Mouse (Mus musculus) left cerebral cortex, adult 8-10 months (tissue): ENCODE results near the gene Sf1. TPM values are rescaled to one million over a fixed set of nuclear protein-coding genes. Genes with fewer than 3 reads are reported as not detected.

Experiments
- DNase-seq, 2 experiments: peaks; one replicate each; pipeline ENCODE4 v3.0.0; 2022; ENCODE audit warnings: low spot score in 2 of 2
- total RNA-seq, 4 experiments: library from RNA; stranded (reverse); gene quantifications; 2 replicates each; pipeline ENCODE4 v1.2.4; 2022

Gene Sf1
- total RNA-seq, 4 experiments from 2014 or later, result 164 to 203 (median 187) TPM

DNA sequence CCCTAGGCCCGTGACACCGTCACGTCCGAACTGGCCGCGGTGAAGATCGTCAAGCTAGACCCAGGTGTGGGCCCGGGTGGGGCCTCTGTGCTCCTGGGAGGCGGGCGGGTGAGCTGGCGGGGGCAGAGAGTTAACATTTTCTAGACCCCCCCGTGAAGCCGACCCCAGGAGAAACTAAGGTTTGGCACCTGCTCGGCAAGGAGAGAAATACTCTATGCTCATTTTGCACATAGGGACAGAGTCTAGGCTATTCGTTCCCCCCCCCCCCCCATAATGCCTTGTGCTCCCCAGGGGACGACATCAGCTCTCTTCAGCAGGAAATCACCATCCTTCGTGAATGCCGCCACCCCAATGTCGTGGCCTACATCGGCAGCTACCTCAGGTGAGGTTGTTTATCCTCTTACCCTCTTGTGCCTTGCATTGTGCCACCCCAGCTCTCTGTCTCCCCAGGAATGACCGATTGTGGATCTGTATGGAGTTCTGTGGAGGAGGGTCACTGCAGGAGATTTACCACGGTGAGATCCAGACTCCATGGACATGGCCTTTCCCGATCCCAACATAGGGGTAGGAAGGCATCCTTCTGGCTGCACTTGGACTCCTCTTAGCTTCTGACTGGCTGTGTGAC, 21.9 kb upstream of the Sf1 start:
- no peak for DNase-seq

DNA sequence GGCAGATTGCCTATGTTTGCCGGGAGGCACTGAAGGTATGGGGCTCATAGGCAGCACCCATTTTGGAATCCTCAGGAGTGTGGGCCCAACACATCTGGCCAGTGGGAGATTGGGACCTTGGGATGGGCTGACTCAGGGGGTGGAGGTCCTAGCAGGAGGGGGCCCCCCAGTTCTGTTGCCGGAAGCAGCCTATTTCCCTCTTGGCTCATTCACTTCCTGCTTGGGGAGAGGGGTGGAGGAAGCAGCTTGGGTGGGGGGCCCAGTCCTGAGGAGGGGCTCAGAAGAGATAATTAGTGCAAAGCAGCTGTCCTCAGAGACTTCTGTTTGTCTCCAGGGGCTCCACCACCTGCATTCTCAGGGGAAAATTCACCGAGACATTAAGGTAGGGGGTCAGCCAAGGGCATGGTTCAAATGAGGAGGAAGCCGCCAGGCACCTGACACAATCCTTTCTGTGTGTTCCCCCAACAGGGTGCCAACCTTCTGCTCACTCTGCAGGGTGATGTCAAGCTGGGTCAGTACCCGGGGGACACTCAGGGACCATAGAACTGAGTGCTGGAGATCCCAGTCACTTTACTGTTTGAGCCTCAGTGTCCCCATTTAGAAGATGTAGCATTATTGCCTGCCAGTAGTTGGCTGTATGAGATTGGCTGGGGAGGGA, 21.1 kb upstream of the Sf1 start:
- no peak for DNase-seq

DNA sequence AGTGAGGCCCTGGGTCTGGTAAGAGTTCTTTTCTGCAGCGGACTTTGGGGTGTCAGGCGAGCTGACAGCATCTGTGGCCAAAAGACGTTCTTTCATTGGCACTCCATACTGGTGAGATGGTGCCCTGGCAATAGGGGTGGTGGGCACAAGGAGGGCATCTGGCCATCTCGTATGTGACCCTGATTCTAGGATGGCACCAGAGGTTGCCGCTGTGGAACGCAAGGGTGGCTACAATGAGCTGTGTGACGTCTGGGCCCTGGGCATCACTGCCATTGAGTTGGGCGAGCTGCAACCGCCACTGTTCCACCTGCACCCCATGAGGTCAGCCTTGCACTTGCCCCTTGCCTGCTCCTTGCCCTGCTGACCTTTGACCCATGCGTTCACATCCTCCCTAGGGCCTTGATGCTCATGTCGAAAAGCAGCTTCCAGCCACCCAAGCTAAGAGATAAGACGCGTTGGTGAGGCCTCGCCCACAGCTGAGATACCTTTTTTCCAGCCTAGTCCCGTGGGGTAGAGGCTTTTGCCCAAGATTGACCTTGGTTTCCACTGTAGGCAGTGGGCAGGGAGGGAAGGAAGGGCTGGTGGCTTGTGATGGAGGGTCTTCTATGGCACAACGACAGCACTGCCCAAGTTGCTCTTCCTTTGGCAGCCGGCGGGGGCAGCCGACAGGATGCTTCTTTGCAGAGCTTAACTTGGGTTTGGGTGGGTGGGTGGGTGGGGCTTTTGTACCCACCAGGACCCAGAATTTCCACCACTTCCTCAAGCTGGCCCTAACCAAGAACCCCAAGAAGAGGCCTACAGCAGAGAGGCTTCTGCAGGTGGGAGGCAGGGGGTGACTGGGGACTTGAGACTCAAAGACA, 20.2 kb upstream of the Sf1 start:
- DNase-seq, result no peak

DNA sequence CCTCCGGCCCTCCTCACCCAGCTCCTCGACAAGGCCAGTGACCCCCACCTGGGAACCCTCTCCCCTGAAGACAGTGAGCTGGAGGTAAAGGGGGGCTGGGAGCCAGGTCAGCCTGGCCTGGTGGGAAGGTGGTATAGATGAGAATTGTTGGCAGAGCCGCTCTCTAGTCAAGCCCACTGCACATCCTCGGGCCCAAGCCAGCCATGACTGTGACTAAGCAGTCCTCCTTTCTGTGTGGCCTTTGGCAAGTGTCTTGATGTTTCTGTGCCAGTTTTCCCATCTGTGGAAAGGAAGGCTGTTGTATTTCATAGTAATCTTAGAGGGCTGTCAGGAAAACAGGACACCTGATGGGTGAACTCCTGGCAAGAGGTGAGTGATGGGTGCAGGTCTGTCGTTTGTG, 19.5 kb upstream of the Sf1 start:
- DNase-seq, result no peak

DNA sequence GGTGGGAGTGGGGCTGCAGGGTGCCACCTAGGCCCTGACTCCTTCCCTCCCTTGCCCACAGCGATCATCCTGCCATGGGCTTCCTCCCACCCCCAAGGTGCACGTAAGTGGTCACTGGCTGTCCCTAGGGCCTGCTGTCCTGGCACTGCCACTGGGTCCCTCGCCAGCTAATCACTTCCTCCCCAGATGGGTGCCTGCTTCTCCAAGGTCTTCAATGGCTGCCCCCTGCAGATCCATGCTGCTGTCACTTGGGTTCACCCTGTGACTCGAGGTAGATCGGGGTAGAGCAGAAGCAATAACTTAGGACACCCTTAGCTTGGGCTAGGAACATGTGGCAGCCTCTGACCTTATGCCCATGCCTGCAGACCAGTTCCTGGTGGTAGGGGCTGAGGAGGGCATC, 17.5 kb upstream of the Sf1 start:
- DNase-seq, result no peak

DNA sequence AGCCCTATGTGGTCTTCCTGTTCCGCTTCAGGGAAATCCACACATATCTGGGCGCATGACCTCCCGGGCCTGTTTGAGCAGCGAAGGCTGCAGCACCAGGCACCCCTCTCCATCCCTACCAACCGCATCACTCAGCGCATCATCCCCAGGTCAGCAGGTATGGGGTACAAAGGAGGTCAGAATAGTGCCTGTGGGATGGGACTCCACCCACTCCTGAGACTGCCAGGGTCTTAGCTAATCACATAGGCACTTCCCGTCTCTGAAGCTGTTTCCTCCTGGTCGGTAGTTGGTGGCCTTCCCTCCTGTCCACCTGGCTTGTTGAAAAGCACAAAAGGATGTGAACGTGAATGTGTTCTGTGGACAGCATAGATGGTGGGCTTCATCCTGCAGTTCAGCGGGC, 16.8 kb upstream of the Sf1 start:
- no peak for DNase-seq

DNA sequence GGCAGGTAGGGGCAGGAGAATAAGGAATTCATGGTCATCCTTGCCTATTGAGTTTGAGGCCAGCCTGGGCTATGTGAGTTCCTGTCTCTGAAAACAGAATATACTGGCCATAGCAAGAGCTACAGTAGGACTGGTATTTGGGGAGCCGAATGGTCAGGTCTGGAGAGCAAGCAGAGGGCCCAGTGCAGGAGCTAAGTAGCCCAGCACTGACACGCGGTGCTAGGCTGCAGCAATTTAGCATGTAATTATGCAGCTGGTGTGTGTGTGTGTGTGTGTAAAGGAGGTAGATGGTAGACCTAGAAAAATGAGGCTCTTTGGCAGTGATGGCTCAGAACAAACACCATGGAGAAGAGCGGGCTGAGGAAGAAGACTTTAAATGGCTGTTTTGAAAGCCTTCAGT, 15.9 kb upstream of the Sf1 start:
- no peak for DNase-seq

DNA sequence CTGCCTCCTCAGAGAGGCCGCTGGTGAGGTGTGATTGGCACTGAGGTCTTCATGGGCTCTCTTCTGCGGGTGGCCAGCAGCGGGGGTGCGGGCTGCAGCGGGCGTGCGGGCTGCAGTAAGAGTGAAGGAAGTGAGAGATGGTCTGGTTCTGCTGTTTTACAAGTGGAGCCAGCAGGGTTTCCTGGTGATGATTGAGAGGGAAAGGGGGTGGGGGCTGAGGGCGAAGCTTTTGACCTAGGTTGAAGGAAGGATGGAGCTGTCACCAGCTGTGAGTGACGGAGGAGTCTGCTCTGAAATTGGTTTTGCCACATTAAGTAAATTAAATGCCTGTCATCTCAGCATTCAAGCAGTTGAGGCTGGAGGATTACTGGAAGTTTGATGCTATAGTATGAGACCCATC, 14.8 kb upstream of the Sf1 start:
- DNase-seq, result no peak

DNA sequence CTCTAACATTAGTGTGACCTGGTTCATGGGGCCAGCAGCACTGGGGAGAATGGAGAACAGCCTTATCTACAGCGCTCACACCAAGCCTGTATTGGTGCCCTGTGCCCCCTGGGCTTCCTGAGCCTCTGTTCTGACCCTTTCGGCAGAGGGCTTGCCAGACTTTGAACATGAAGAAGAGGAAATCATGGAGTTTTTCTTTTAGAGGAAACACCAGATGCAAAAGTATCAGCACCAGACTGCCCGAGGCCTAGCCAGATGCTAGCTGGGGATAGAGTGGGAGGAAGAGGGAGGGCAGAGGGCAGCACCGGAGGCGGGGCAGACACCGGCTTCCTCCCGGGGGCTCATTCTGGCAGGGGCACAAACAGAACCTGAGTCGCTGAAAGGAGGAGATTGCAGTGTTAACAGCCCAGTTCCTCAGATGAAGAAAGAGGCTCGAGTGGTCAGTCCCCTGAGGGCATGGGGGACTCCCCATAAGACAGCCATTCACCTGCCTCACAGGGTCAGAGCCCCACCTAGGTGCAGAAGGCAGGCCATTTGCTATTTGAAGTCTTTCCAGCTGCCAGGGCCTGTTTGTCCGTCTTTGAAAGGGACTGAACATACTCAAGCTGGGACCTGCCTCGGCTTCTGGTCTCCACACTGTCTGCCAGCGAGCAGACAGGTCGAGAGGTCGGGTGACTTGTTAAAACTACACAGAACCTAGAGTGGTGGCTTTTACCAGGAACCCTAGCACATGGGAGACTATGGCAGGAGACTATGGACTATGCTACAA, 14.1 kb upstream of the Sf1 start:
- DNase-seq, result no peak

DNA sequence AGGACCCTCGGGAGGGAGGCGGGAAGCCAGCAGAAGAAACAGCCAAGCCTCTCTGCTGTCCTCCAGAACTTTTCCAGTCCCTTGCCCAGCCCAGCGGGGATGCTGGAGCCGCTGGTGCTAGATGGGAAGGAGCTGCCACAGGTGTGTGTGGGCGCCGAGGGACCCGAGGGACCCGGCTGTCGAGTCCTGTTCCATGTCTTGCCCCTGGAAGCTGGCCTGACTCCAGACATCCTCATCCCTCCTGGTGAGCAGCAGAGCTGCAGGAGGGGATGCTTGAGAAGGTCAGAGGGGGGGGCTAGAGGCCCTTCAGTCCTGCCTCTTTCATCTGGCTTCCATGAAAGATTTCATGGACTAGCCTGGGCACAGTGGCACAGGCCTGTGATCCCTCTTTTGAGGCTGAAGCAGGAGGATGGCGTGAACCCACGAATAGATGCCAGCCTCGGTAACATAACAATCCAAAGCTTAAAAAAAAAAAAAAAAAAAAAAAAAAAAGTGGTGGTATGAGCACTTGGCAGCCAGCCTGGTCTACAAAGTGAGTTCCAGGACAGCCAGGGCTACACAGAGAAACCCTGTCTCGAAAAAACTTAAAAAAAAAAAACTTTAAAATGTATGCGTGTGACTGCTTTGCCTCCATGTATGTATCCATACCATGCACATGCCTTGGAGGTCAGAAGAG, 11.9 kb upstream of the Sf1 start:
- DNase-seq, result no peak

DNA sequence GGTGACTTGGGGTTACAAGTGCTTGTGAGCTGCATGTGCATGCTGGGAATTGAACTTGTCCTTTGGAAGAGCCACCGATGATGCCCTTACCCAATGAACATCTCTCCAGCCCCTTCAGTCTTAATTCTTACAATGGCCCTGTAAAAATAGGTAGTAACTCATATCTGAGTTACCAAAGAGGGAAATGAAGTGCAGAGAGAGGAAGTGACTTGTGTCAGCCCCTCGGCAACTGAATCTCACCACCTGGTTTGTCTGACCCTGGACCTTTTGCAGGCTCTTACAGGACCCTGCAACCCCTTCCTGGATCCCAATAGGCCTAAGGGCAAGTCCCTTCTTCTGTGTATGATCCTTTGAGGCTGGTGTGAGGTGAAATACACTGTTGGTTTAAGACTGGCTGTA, 11.4 kb upstream of the Sf1 start:
- DNase-seq, result no peak

DNA sequence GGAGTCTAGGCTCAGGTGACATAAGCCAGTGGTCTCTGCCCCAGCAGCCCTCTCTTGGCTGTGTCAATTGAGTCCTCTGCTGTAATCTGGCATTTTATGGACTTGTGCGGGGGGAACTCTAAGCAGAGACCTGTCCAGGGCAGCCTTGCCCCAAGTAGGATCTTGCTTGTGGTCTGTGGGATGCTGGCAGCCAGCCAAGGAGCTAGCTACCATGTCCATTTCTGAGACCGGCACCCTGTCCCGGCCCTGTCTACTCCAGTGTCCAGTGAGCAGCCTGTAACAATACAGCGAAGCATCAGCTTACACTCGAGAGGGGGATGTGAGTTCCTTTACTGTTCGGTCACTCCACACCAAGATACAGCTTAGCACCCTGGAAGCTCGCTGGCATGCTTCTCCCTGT, 9.5 kb upstream of the Sf1 start:
- no peak for DNase-seq

DNA sequence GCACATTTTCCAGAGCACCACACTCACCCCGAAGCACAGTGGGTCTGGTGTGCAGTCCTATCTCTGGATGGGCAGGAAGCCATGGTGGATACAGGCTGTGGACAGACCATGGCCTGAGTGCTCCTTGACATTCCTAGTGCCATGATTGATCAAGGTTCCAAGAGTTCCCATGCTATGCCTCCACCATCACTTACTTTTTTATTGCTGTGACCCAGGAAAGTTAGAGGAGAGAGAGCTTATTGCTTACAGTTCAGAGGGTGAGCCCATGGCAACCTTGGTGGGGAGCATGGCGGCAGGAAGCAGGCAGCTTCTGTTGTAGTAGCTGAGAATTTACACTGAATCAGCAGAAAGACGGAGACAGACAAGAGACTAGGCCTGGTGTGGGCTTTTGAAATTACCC, 2.2 kb upstream of the Sf1 start:
- DNase-seq, result no peak

DNA sequence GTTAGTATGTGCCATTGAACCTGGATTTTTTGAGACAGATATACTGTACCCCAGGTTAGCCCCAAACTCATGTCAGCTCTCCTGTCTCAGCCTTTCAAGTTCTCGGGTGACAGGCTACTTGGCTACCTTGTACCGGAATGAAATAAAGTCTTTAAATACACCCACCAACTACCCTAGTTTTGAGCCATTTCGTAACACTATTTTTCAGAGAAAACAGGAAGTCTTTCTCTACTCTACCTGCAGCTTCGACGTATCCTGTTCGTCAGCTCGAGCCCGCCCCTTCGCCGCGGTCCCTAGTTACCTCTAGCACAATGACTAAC, 439 bp upstream of the Sf1 start:
- no peak for DNase-seq

DNA sequence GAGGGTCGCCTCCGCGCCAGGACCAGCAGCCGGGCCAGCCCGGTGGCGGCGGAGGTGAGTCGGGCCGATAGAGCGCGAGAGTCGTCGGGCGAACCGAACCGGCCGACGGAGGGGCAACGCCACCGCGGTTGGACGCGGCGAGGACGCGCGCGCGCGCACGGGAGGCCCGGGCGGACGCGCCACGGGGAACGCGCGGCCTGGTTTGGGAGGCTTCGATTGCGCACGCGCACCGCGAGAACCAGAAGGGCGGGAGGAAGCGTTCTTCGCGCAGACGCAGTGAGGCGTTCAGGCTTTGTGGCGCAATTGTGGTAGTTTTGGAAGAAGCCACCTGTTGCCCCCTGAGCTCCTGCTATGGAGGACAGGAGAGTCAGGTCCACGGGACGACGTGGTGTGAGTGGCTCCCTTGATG, 831 bp downstream of the Sf1 start:
- DNase-seq, result peak; percentile 83 to 84

DNA sequence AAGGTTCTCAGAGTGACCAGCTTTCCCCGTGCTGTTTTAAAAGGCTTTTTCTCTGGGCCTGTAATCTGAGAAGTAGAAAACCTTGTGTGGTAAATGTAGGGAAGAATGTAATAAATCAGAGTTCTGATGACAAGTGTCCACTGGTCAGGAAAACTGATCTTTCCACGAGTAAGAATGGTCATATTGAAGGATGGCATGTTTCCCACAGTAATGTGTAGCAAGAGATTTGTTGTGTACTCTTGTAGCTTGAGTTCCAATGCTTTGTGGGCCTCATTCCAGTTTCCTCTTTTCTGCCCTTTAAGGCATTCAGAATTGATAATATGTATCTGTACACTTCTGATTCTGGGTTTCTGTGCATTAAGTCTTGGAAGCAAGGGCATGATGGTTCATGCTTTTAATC, 1.4 kb downstream of the Sf1 start:
- DNase-seq, result no peak

DNA sequence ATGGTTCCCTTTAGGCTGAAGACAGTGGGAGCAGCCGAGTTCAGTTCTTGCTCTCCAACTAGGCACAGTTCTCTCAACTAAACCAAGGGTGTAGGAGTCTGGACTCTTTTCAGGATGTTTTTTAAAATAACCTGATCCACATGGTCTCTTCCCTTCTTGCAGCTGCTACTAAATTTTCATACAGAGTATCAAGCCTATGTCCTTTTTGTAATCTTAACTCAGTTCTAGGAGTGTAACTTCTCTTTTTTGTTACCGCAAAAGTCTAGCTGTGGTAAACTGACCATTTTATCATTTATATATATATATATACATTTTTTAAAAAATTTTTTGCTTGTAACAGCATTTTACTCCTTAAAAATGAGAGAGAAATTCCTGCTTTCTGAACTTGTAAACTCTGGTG, 6.7 kb downstream of the Sf1 start:
- no peak for DNase-seq

DNA sequence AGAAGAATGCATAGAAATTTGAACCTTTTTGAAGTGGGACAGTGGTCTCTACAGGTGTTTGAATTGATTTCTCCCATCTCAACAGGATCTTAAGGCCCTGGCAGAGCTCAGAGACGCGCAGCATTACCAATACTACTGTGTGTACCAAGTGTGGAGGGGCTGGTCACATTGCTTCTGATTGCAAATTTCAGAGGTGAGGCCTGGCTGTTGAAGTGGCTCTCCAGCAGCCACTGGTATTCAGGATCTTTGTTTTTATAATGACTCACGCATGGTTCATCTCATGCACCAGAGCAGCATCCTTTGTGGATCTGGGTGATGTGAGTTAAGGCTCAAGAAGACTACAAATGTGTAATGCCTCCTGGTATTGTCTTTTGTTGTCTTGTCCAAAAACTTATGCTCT, 8.9 kb downstream of the Sf1 start:
- no peak for DNase-seq

DNA sequence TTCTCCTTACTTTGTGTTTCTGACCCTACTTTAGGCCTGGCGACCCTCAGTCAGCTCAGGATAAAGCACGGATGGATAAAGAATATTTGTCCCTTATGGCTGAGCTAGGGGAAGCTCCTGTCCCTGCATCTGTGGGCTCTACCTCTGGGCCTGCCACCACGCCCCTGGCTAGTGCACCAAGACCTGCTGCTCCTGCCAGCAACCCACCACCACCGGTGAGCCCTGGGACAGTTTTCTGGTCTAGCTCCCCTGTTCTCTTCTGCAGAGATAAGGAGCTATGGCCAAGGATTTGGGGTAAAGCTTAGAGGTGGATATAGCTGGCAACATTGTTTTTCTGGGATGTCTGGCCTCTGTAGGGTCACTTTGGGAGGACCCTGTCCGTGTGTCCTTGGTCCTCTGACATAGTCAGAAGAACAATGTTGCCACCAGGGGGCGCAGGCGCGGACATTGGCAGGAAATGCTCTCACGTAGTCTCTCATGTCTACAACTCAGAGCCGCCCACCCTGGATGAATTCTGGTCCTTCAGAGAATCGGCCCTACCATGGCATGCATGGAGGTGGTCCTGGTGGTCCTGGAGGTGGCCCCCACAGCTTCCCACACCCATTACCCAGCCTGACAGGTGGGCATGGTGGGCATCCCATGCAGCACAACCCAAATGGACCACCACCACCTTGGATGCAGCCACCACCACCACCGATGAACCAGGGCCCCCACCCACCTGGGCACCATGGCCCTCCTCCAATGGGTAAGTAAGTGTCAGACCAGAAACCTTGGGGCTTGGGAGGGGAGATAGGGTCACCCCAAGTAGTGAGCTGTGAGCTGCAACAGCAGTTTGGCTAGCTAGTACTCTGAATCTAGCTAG, 10.3 kb downstream of the Sf1 start:
- DNase-seq, result peak in 1 of 2 experiments; percentile 73

DNA sequence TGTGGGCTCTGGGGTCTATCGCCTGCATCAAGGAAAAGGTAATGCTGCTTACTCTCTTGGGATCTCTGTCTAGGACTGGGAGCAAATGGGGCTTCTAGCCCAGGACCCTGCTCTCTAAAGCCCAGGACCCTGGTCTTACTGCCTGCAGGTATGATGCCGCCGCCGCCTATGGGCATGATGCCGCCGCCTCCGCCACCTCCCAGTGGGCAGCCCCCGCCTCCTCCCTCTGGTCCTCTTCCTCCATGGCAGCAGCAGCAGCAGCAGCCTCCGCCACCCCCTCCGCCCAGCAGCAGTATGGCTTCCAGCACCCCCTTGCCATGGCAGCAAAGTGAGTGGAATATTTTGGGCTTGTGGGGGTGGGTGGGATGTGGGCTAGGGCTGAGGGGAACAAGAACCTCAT, 11.1 kb downstream of the Sf1 start:
- no peak for DNase-seq
